Mouse (Mus musculus): ENCODE measurements around the gene D030056L22Rik. TPM values are rescaled to one million over a fixed set of nuclear protein-coding genes. Genes with fewer than 3 reads are reported as not detected.
A peak's percentile ranks its signal among the peaks of the same experiment; 100 is the strongest.

Gene D030056L22Rik
- polyA plus RNA-seq, 1 experiment from 2014 or later, result 55.7 TPM

DNA sequence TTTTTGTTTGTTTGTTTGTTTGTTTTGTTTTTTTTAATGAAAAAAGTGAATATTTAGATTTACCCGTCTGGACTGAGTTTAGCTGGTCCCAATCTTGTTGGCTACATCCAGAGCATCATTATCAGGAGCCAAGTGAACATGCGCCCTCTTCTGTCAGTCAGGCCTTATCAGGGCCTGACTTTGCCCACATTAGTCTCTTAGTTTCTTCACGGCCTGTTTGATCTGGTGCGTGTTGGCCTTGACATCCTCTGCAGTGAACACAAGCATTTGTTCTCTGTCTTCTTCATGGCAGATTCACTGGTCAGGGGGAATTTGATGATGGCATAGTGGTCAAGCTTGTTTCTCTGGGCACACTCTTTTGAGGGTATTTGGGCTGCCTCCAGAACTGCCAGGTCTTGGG lies 30.9 kb upstream of the D030056L22Rik start:
- H3K27me3 ChIP-seq (ENCODE audit: control insufficient read depth, insufficient read depth, low read length), result no peaks in the 10 kb centered on the region
- H3K36me3 ChIP-seq (replicated peaks; ENCODE audit: control insufficient read depth, insufficient read depth, low read depth, low read length), result no peaks in the 10 kb centered on the region; the same call in 1 of the 2 replicates
- no peak overlapping the region for H3K9ac ChIP-seq (replicated peaks; ENCODE audit: low read length)
- H3K27ac ChIP-seq (replicated peaks; ENCODE audit: low read depth, low read length), result no peak overlapping the region
- H3K4me3 ChIP-seq (ENCODE audit: low read depth, low read length), result no peak overlapping the region
- H3K4me1 ChIP-seq (ENCODE audit: control insufficient read depth, insufficient read depth, low read length), result no peaks in the 10 kb centered on the region
- 82% methylated on average over 4 of the region's 4 CpGs for WGBS
- H3K4me2 ChIP-seq (ENCODE audit: low read depth, low read length), result no peak overlapping the region
- no peak for ATAC-seq (replicated peaks; ENCODE audit: insufficient number of reproducible peaks, low FRiP score, low TSS enrichment, low read depth)
- no peaks in the 10 kb centered on the region for H3K9me3 ChIP-seq (replicated peaks; ENCODE audit: control insufficient read depth, low read length)
- no peak for DNase-seq (ENCODE audit: low spot score)

DNA sequence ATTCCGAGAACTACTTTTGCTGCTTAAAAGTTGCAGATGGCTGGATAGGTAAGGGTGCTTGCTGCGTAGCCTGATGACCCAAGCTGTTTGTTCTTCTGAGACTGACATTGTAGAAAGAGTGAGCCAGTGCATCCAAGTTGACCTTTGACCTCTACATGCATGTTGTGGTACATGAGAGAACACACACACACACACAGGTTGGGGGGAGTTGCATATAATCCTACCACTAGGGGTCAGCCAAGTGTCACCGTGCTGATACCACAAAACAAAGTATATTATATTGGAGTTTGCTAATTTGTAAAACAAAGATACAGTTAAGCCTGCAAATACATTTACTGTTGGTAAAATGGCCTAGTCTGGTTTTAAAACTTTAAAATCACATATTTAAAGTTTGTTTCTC lies 25.4 kb upstream of the D030056L22Rik start:
- 72% methylated on average over 3 of the region's 3 CpGs for WGBS
- H3K36me3 ChIP-seq (replicated peaks; ENCODE audit: control insufficient read depth, insufficient read depth, low read depth, low read length), result no peaks in the 10 kb centered on the region
- no peaks in the 10 kb centered on the region for H3K4me1 ChIP-seq (ENCODE audit: control insufficient read depth, insufficient read depth, low read length)
- no peak overlapping the region for H3K9ac ChIP-seq (replicated peaks; ENCODE audit: low read length)
- no peaks in the 10 kb centered on the region for H3K27me3 ChIP-seq (ENCODE audit: control insufficient read depth, insufficient read depth, low read length)
- no peak overlapping the region for H3K4me3 ChIP-seq (ENCODE audit: low read depth, low read length)
- no peak overlapping the region for H3K27ac ChIP-seq (replicated peaks; ENCODE audit: low read depth, low read length)
- H3K4me2 ChIP-seq (ENCODE audit: low read depth, low read length), result no peak overlapping the region
- ATAC-seq (replicated peaks; ENCODE audit: insufficient number of reproducible peaks, low FRiP score, low TSS enrichment, low read depth) (no peak; the same call in 1 of the 2 replicates), DNase-seq (ENCODE audit: low spot score) (peak; percentile 64)
- no peaks in the 10 kb centered on the region for H3K9me3 ChIP-seq (replicated peaks; ENCODE audit: control insufficient read depth, low read length)

DNA sequence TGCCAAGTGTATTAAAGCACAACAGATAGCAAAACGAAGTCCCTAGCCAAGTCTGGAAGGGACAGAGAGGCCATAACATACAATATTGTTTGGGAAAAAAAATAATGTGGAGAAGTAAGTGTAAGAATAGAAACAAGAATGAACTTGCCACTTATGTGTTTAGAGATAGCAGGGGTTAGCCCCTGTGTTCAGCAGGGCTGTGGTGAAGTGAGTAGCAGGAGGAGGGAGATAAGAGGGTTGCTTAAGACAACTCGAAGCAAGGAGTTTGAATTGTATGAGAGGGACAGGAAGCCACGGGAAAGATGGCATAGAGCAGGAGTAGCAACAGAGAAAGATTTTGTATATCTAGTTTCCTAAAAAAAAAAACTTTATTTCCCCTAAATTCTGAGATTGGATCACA lies 20.8 kb upstream of the D030056L22Rik start:
- ATAC-seq (replicated peaks; ENCODE audit: insufficient number of reproducible peaks, low FRiP score, low TSS enrichment, low read depth), result no peak
- no peaks in the 10 kb centered on the region for H3K9me3 ChIP-seq (replicated peaks; ENCODE audit: control insufficient read depth, low read length)
- no peaks in the 10 kb centered on the region for H3K36me3 ChIP-seq (replicated peaks; ENCODE audit: control insufficient read depth, insufficient read depth, low read depth, low read length)
- WGBS, result 88% methylated on average over 3 of the region's 3 CpGs
- H3K4me1 ChIP-seq (ENCODE audit: control insufficient read depth, insufficient read depth, low read length), result no peaks in the 10 kb centered on the region
- H3K27me3 ChIP-seq (ENCODE audit: control insufficient read depth, insufficient read depth, low read length), result no peaks in the 10 kb centered on the region
- no peak overlapping the region for H3K9ac ChIP-seq (replicated peaks; ENCODE audit: low read length)
- DNase-seq (ENCODE audit: low spot score), result no peak
- no peak overlapping the region for H3K4me2 ChIP-seq (ENCODE audit: low read depth, low read length)
- H3K27ac ChIP-seq (replicated peaks; ENCODE audit: low read depth, low read length), result no peak overlapping the region
- H3K4me3 ChIP-seq (ENCODE audit: low read depth, low read length), result no peak overlapping the region

DNA sequence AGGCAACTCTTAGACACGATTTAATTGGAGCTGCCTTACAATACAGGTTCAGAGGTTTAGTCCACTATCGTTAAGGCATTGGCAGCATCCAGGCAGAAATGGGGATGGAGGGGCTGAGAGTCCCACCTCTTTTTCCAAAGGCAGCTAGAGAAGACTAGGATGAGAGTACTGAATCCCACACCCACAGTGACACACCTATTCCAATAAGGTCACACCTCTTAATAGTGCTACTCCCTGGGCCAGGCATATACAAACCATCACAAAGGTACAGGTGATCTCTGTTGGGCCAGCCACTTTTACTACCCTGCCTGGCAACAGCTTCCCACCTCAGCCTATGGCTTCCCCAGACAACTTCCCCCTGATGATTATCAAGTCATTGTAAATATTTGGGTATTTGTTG lies 20.2 kb upstream of the D030056L22Rik start:
- no peaks in the 10 kb centered on the region for H3K4me1 ChIP-seq (ENCODE audit: control insufficient read depth, insufficient read depth, low read length)
- no peak overlapping the region for H3K27ac ChIP-seq (replicated peaks; ENCODE audit: low read depth, low read length)
- no peak overlapping the region for H3K4me2 ChIP-seq (ENCODE audit: low read depth, low read length)
- H3K9ac ChIP-seq (replicated peaks; ENCODE audit: low read length), result no peak overlapping the region
- WGBS, result 92% methylated on average over 2 of the region's 2 CpGs
- no peaks in the 10 kb centered on the region for H3K9me3 ChIP-seq (replicated peaks; ENCODE audit: control insufficient read depth, low read length)
- H3K36me3 ChIP-seq (replicated peaks; ENCODE audit: control insufficient read depth, insufficient read depth, low read depth, low read length), result no peaks in the 10 kb centered on the region
- ATAC-seq (replicated peaks; ENCODE audit: insufficient number of reproducible peaks, low FRiP score, low TSS enrichment, low read depth), result no peak
- DNase-seq (ENCODE audit: low spot score), result no peak
- H3K4me3 ChIP-seq (ENCODE audit: low read depth, low read length), result no peak overlapping the region
- H3K27me3 ChIP-seq (ENCODE audit: control insufficient read depth, insufficient read depth, low read length), result no peaks in the 10 kb centered on the region

DNA sequence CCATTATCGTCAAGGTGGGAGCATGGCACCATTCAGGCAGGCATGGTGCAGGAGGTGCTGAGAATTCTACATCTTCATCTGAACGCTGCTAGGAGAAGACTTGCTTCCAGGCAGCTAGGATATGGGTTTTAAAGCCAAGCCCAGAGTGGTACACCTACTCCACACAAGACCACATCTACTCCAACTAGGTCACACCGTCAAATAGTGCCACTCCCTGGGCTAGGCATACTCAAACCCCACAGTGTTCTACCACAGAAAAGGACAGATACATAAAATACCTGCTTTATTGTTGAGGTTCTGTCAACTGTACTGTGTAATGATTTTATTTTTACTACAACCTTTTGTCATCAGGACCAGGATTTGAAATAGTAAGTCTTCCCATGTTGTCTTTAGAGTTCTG lies 17.9 kb upstream of the D030056L22Rik start:
- Histone ChIP-seq H3K27me3 (ENCODE audit: control insufficient read depth, insufficient read depth, low read length) (no peaks in the 10 kb centered on the region), H3K4me3 (ENCODE audit: low read depth, low read length) (no peak overlapping the region), H3K9ac (replicated peaks; ENCODE audit: low read length) (no peak overlapping the region), H3K27ac (replicated peaks; ENCODE audit: low read depth, low read length) (no peak overlapping the region), H3K4me2 (ENCODE audit: low read depth, low read length) (no peak overlapping the region), H3K4me1 (ENCODE audit: control insufficient read depth, insufficient read depth, low read length) (no peaks in the 10 kb centered on the region), H3K9me3 (replicated peaks; ENCODE audit: control insufficient read depth, low read length) (no peaks in the 10 kb centered on the region), H3K36me3 (replicated peaks; ENCODE audit: control insufficient read depth, insufficient read depth, low read depth, low read length) (no peaks in the 10 kb centered on the region)
- WGBS, result 92% methylated on average over 3 of the region's 3 CpGs
- ATAC-seq (replicated peaks; ENCODE audit: insufficient number of reproducible peaks, low FRiP score, low TSS enrichment, low read depth), result no peak
- DNase-seq (ENCODE audit: low spot score), result no peak

DNA sequence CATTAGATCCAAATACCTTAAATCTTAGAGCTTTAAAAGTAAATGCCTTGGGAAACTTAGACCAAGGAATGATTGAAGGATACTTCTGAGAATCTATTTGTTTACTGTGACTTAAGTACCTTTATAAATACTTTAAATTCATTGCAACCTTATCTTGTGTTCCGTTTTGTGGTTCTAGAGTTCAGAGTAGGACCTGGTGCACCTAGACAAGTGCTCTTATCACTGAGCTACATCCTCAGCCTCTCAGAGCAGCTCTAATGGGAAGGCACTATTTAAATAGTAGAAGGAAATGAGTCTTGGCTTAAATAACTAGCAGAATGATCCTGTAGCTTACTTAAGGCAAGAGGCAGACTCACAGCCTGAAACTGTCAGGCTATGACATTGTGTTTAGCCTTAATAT lies 17.4 kb upstream of the D030056L22Rik start:
- Histone ChIP-seq H3K4me1 (ENCODE audit: control insufficient read depth, insufficient read depth, low read length) (no peaks in the 10 kb centered on the region), H3K36me3 (replicated peaks; ENCODE audit: control insufficient read depth, insufficient read depth, low read depth, low read length) (no peaks in the 10 kb centered on the region), H3K9ac (replicated peaks; ENCODE audit: low read length) (no peak overlapping the region), H3K4me2 (ENCODE audit: low read depth, low read length) (no peak overlapping the region), H3K4me3 (ENCODE audit: low read depth, low read length) (no peak overlapping the region), H3K9me3 (replicated peaks; ENCODE audit: control insufficient read depth, low read length) (no peaks in the 10 kb centered on the region), H3K27ac (replicated peaks; ENCODE audit: low read depth, low read length) (no peak overlapping the region), H3K27me3 (ENCODE audit: control insufficient read depth, insufficient read depth, low read length) (no peaks in the 10 kb centered on the region)
- DNase-seq (ENCODE audit: low spot score) (no peak), ATAC-seq (replicated peaks; ENCODE audit: insufficient number of reproducible peaks, low FRiP score, low TSS enrichment, low read depth) (no peak)
- 86% methylated on average over 1 of the region's 1 CpGs for WGBS

DNA sequence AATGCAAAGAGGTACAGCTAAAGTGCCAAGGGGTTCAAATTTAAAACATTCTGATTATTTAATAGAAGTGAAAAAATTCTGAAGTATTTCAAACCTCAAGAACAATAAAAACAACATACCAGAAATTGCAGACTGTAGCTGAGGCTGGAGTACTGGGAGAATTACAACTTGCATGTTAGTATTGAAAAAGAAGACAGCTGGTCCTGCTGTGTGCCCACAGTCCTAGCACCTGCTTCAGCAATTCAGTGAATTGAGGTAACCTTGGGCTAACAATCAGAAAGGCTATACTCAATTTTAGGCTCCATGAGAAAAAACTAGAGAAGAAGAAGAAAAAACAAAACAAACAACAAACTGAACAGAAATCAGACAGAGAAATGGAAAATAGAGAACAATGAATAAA lies 4.9 kb upstream of the D030056L22Rik start:
- no peaks in the 10 kb centered on the region for H3K27me3 ChIP-seq (ENCODE audit: control insufficient read depth, insufficient read depth, low read length)
- DNase-seq (ENCODE audit: low spot score), result no peak
- no peak overlapping the region for H3K9ac ChIP-seq (replicated peaks; ENCODE audit: low read length)
- no peaks in the 10 kb centered on the region for H3K36me3 ChIP-seq (replicated peaks; ENCODE audit: control insufficient read depth, insufficient read depth, low read depth, low read length)
- no peak overlapping the region for H3K4me2 ChIP-seq (ENCODE audit: low read depth, low read length)
- no peak overlapping the region for H3K27ac ChIP-seq (replicated peaks; ENCODE audit: low read depth, low read length)
- H3K4me3 ChIP-seq (ENCODE audit: low read depth, low read length), result no peak overlapping the region
- ATAC-seq (replicated peaks; ENCODE audit: insufficient number of reproducible peaks, low FRiP score, low TSS enrichment, low read depth), result no peak
- no peaks in the 10 kb centered on the region for H3K9me3 ChIP-seq (replicated peaks; ENCODE audit: control insufficient read depth, low read length)
- no peaks in the 10 kb centered on the region for H3K4me1 ChIP-seq (ENCODE audit: control insufficient read depth, insufficient read depth, low read length)

DNA sequence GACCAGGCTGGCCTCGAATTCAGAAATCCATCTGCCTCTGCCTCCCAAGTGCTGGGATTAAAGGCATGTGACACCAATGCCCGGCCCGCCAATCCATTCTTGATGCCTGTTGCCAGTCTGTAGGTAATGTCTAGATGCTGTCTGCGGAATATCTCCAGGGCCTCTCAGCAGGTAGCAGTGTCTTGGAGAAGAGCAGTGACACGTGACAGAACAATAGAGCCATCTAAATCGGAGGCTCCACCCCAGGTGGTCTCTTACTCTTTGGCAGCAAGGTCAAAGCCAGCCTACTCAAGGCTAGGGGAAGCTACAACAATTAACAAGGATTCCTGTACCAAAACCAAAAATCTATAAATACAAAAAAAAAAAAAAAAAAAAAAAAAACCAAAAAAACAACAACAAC lies 2.1 kb upstream of the D030056L22Rik start:
- H3K27ac ChIP-seq (replicated peaks; ENCODE audit: low read depth, low read length), result no peak overlapping the region
- H3K4me1 ChIP-seq (ENCODE audit: control insufficient read depth, insufficient read depth, low read length), result no peaks in the 10 kb centered on the region
- no peak overlapping the region for H3K9ac ChIP-seq (replicated peaks; ENCODE audit: low read length)
- H3K9me3 ChIP-seq (replicated peaks; ENCODE audit: control insufficient read depth, low read length), result no peaks in the 10 kb centered on the region
- H3K4me3 ChIP-seq (ENCODE audit: low read depth, low read length), result no peak overlapping the region
- no peaks in the 10 kb centered on the region for H3K36me3 ChIP-seq (replicated peaks; ENCODE audit: control insufficient read depth, insufficient read depth, low read depth, low read length)
- no peaks in the 10 kb centered on the region for H3K27me3 ChIP-seq (ENCODE audit: control insufficient read depth, insufficient read depth, low read length)
- WGBS, result 60% methylated on average over 6 of the region's 6 CpGs
- H3K4me2 ChIP-seq (ENCODE audit: low read depth, low read length), result no peak overlapping the region
- no peak for DNase-seq (ENCODE audit: low spot score)
- no peak for ATAC-seq (replicated peaks; ENCODE audit: insufficient number of reproducible peaks, low FRiP score, low TSS enrichment, low read depth)

Data from embryonic facial prominence, embryonic 11.5 days (tissue).